Mouse (Mus musculus): ENCODE data around the gene Snn.

DNA sequence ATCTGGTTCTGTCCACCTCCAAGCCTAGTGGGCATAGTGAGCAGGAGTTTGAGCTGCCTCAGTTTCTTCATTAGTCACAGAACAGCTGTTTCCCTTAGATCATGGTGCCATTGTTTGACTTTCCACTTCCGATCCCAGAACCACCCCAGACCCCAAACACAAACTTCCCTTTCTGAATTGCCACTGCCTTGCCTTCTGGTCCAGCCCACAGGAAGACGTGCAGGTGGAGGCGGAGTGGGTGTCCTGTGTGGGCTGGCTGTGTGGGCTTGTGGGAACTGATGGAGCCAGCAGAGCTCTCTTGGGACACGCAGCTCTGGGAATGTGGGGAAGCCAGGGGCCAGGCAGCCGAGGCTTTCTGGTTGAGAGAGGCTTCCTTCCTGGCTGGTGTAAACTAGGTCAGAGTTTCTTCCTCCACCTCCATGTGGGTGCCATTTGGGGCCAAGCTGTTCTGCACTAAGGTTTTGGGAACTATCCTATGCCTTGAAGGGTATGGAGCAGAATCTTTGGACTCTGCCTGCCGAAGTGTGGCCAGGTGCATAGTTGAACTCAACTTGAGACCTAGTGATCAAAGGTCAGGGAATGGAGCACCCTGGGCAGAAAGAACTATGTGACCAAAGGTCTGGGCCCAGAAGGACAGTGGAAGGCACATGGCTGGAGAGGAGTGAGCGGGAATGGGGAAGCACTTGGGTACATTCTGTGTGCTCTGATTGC lies 9.1 kb downstream of the Snn start:
- TF ChIP-seq POLR2A (IDR thresholded peaks at IDR 0.05; ENCODE audit: control insufficient read depth, low read depth, low read length) (no peak), CTCF (IDR thresholded peaks at IDR 0.05; ENCODE audit: control insufficient read depth, insufficient read depth, insufficient replicate concordance, low read depth, low read length) (no peak)

Measured in testis, adult 2 months (tissue).